Mouse (Mus musculus) ovary, adult 10 weeks (tissue): ENCODE data around the gene Slc9c1. TPM values are rescaled to one million over a fixed set of nuclear protein-coding genes. Genes with fewer than 3 reads are reported as not detected.

ENCODE experiments used
- polyA plus RNA-seq: library from polyadenylated mRNA; stranded (reverse); fragments of 350-450 nt; fragmentation: Illumina TruSeq; extraction: RNeasy Lipid Tissue Mini Kit (QIAGEN cat#74804); gene quantifications from one replicate; pipeline ENCODE4 v1.2.3, GENCODE M21; 2014

Slc9c1 gene
- not detected for polyA plus RNA-seq

DNA sequence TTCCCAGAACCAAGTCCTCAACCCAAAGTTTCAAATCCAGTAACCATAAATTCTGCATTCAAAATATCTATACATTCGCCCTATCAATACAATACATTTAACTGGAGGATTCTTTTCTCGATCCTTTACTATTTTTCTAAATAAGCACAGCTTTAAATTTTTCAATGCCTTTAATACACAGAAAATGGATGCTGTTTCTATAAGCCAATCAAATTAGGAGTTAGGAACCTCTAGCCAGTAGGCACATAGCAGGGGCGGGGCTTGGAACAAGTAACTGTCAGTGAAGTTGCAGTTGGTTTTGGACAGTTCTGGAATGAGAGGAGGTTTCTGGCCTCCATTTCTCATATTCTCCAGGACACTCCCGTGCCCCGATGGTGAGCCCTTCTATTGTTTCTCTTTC, at the start of gene Slc9c1:
Gene Slc9c1, plus strand, starts transcription at position 301 of the 400 bp plus-strand sequence.

GRCm38 (mm10) chr16:45492927-45493326, 42.2 kb upstream of the Slc9c1 start, which contains the start of gene Gm609:
Gene Gm609 (minus strand): TSS chr16:45492969.

DNA sequence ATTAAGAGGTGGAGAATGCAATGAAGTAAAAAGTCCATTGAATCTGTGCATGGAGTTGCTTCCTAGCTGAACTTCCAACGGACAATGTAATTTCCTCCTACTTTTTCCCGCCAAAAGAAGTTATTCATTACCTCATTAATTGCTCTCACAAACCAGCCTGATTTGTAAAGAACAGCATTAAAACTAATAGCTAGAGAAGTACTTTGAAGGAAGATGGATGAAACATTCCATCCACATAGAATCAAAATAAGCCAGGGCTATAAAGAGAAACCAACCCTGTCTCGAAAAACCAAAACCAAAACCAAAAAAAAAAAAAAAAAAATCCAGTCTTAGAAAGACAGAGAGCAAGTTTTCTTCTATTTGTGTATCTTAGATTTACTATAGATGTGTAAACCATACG, 3.2 kb upstream of the Slc9c1 start, which contains the start of gene Gm17783:
Gene Gm17783, minus strand, starts transcription at position 101 of the 400 bp plus-strand sequence.

DNA sequence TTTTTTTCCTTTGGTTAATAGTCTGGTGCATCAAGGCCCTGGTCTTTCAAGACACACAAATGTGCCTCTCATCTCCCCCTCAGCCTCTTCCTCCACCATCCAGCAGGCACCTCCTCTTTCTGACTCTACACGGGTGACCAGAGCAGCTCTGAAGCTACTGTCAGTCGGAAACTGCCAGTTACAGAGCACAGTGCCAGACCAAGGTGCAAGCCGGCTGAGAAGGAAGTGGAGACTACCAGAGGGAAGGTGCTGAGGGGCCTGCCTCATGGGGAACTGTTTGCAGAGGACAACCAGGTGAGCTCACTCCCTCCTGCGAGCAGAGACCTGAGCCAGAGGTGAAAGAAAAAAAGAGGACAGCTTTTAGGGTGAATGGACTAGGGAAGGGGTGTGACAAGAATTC, 75.2 kb downstream of the Slc9c1 start, which contains the start of gene Gcsam:
Gene Gcsam, plus strand, starts transcription at position 114 of the 400 bp plus-strand sequence.

GRCm38 (mm10) chr16:45653934-45654332, 118.8 kb downstream of the Slc9c1 start, which contains the start of gene BC016579:
Gene BC016579 (minus strand): TSS chr16:45654068.

Other genes starting within 250 kb of the Slc9c1 start
- gene Cd200, start 126.3 kb upstream of the Slc9c1 start, polyA plus RNA-seq = 193 TPM
- gene Gm609, start 42.3 kb upstream of the Slc9c1 start, polyA plus RNA-seq = 2.2 TPM
- not detected for gene Gm17783, start 3.3 kb upstream of the Slc9c1 start, polyA plus RNA-seq
- 0.68 TPM for gene Gcsam, start 75.1 kb downstream of the Slc9c1 start, polyA plus RNA-seq
- not detected for gene BC016579, start 118.8 kb downstream of the Slc9c1 start, polyA plus RNA-seq
- not detected for gene Tmprss7, start 158.3 kb downstream of the Slc9c1 start, polyA plus RNA-seq
- gene Tagln3, start 189.3 kb downstream of the Slc9c1 start, polyA plus RNA-seq = not detected
- gene Abhd10, start 207.6 kb downstream of the Slc9c1 start, polyA plus RNA-seq = 29.8 TPM